Mouse (Mus musculus) embryonic facial prominence, embryonic 11.5 days (tissue): ENCODE measurements around the gene Gfpt2. TPM values are rescaled to one million over a fixed set of nuclear protein-coding genes. Genes with fewer than 3 reads are reported as not detected.
A peak's percentile ranks its signal among the peaks of the same experiment; 100 is the strongest.
"Not testable (repeated sequence)": the region's sequence is repeated elsewhere in the genome, so short reads cannot be mapped to it uniquely, and the experiment has no call there.

Experiments used
- ATAC-seq: fragments of 200-750 bp; cut with Nextera tagmentation; replicated peaks from 2 replicates; pipeline ENCODE4 v1.8.0; 2017; ENCODE audit warnings: low read depth; ENCODE audit not compliant: insufficient number of reproducible peaks, low FRiP score, low TSS enrichment
- DNase-seq: peaks from one replicate; pipeline ENCODE4 v3.0.0-alpha.2; 2015; ENCODE audit warnings: low spot score
- H3K27ac ChIP-seq: fragments of 300-500 bp; sonication (generic); replicated peaks from 2 replicates; pipeline ENCODE4 v1.5.1; 2014; ENCODE audit warnings: mild to moderate bottlenecking, low read depth, low read length, control low read depth
- H3K27me3 ChIP-seq: fragments of 300-500 bp; sonication (generic); 2 replicates; pipeline ENCODE4 v1.6.1; 2014; ENCODE audit warnings: mild to moderate bottlenecking, low read length, moderate library complexity, mixed read lengths; ENCODE audit not compliant: control insufficient read depth, insufficient read depth
- H3K36me3 ChIP-seq: fragments of 300-500 bp; sonication (generic); replicated peaks from 2 replicates; pipeline ENCODE4 v1.6.1; 2014; ENCODE audit warnings: low read depth, mild to moderate bottlenecking, low read length, moderate library complexity, mixed read lengths; ENCODE audit not compliant: control insufficient read depth, insufficient read depth
- H3K4me1 ChIP-seq: fragments of 300-500 bp; sonication (generic); 2 replicates; pipeline ENCODE4 v1.6.1; 2014; ENCODE audit warnings: low read length, mixed read lengths; ENCODE audit not compliant: control insufficient read depth, insufficient read depth
- H3K4me2 ChIP-seq: fragments of 300-500 bp; sonication (generic); 2 replicates; pipeline ENCODE4 v1.6.1; 2014; ENCODE audit warnings: low read depth, mild to moderate bottlenecking, control low read depth, low read length, moderate library complexity
- H3K4me3 ChIP-seq: fragments of 300-500 bp; sonication (generic); 2 replicates; pipeline ENCODE4 v1.5.1; 2014; ENCODE audit warnings: low read depth, low read length, control low read depth
- H3K9ac ChIP-seq: fragments of 300-500 bp; sonication (generic); replicated peaks from 2 replicates; pipeline ENCODE4 v1.6.1; 2014; ENCODE audit warnings: mild to moderate bottlenecking, control low read depth, low read length
- H3K9me3 ChIP-seq: fragments of 300-500 bp; sonication (generic); replicated peaks from 2 replicates; pipeline ENCODE4 v1.6.1; 2016; ENCODE audit warnings: mild to moderate bottlenecking, low read length, inconsistent platforms, mixed read lengths; ENCODE audit not compliant: control insufficient read depth
- WGBS: fragments of 180-500 bp; shearing (Covaris S2); extraction: QIAGEN DNeasy Blood & Tissue Kit; methylation state at CpG from one replicate; pipeline ENCODE4 v1.1.7; 2014; 5-methylcytosine and 5-hydroxymethylcytosine counted together
- polyA plus RNA-seq: library from polyadenylated mRNA; unstranded; fragments of >200 nt; fragmentation: Nextera tagmentation; extraction: Ambion mirVana; gene quantifications from 2 replicates; pipeline ENCODE4 v1.2.1, GENCODE M21; 2014

Gfpt2 gene
- polyA plus RNA-seq, 1 experiment from 2014 or later, result 28.1 TPM

DNA sequence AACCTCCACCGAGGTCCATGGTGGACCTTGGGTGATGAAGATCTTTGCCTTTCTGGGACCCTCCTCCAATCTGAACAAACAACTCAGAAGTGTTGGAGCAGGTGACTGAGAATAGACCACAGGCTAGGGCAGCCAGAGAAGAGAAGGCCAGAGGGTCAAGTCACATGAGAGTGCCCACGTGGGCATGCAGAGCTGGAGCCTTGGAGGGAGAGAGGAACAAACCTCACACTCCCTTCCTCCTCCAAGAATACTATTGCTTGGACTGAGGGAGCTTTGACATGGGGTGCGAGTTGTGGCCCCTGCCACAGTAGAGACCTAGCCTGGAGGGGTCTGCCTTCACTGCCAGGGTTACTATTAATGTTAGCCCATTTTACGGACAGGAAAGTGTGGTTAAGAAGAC, 30.0 kb upstream of the Gfpt2 start:
- Histone ChIP-seq H3K4me3 (no peak overlapping the region), H3K27ac (peak overlapping the region; percentile 53; the same call in 1 of the 2 replicates), H3K9me3 (no peaks in the 10 kb centered on the region), H3K4me2 (no peak overlapping the region), H3K4me1 (no peaks in the 10 kb centered on the region), H3K9ac (no peak overlapping the region), H3K27me3 (no peaks in the 10 kb centered on the region), H3K36me3 (no peaks in the 10 kb centered on the region)
- DNase-seq (peak; percentile 45), ATAC-seq (peak; percentile 44; the same call in 1 of the 2 replicates)
- WGBS, result 43% methylated on average over 4 of the region's 4 CpGs

DNA sequence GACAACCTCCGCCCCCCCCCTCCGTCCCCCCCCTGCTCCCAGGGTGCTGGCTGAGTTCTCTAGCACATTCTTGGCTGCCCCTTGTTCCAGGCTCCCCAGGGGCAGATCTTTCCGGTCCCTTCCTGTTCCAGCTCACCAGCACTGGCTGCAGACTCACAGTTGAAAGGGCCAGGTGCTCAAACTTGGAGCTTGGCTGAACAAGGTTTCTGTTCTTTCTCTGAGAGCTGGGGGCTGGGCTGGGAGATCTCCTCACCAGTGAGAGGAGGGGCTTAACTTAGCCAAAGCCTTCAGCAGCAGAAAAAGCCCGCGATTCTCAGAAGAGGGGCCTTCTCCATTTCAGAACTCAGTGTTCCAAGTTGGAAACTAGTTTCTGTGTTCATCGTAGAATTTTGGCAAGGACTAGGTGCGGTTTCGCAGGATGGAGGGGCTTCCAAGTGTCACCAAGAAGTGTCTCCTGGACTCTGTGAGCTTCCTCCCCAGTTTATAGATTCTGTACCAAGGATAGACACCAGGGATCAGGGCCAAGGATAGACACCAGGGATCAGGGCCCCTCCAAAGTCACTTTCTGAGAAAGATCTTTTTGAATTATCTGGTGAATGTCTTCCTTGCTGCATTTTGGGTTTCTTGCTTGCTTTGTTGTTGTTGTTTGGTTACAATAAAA, 29.2 kb upstream of the Gfpt2 start:
- Histone ChIP-seq H3K9me3 (no peaks in the 10 kb centered on the region), H3K9ac (no peak overlapping the region; the same call in 1 of the 2 replicates), H3K27ac (peak overlapping the region; percentile 53; the same call in 1 of the 2 replicates), H3K27me3 (no peaks in the 10 kb centered on the region), H3K4me2 (no peak overlapping the region), H3K4me3 (no peak overlapping the region), H3K36me3 (no peaks in the 10 kb centered on the region), H3K4me1 (no peaks in the 10 kb centered on the region)
- WGBS, result 23% methylated on average over 7 of the region's 8 CpGs
- ATAC-seq (peak; percentile 72; the same call in 1 of the 2 replicates), DNase-seq (peak; percentile 82)

DNA sequence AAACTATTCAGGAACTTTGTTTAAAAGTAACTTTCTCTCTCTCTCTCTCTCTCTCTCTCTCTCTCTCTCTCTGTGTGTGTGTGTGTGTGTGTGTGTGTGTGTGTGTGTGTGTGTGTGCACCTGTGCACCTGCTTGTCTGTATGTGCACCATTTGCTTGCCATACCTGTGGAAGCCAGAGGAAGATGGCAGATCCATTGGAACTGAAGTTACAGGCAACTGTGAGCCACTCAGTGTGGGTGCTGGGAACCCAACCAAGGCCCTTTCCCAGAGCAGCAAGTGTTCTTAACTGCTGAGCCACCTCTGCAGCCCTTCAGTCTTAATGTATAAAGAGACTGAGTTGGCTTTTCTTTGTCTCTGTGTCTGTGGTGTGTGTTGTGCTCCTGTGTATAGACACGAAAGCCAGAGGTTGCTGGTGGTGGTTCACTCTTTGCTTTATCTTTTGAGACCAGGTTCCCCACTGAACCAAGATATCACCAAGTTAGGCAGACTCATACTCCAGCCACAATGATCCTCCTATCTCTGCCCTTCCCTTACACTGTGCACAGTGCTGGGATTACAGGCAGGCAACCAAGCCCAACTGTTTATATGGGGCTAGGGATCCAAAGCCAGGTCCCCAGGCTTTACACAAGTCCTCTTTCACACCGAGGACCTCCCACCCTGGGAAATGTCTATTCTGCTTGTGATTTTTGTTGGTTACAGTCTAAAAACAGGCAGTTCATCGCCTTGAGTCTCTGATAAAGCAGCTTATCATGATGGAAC, 28.4 kb upstream of the Gfpt2 start:
- no peak overlapping the region for H3K27ac ChIP-seq
- 90% methylated on average over 3 of the region's 3 CpGs for WGBS

DNA sequence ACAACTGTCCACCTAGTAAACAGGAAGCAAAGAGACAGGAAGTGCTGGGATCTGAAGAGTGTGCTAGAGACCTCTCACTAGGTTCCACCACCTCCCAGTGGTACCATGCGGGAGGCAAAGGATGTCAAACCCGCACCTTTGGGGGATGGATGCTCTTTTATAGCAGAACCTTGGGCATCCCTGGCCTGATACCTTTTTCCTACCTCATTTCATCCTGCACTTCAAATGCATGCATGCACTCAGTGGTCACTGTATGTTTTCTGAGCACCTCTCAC, 27.9 kb upstream of the Gfpt2 start:
- WGBS, result 95% methylated on average over 2 of the region's 2 CpGs
- Histone ChIP-seq H3K4me1 (no peaks in the 10 kb centered on the region), H3K36me3 (no peaks in the 10 kb centered on the region), H3K4me3 (no peak overlapping the region), H3K4me2 (no peak overlapping the region), H3K27me3 (no peaks in the 10 kb centered on the region), H3K9ac (no peak overlapping the region), H3K27ac (no peak overlapping the region), H3K9me3 (no peaks in the 10 kb centered on the region)
- DNase-seq, result no peak
- ATAC-seq, result no peak

More for the DNA sequence above, 28.4 kb upstream of the Gfpt2 start:
- Histone ChIP-seq H3K4me1 (no peaks in the 10 kb centered on the region), H3K9ac (no peak overlapping the region), H3K9me3 (no peaks in the 10 kb centered on the region), H3K4me2 (no peak overlapping the region), H3K36me3 (no peaks in the 10 kb centered on the region), H3K27me3 (no peaks in the 10 kb centered on the region), H3K4me3 (no peak overlapping the region)
- DNase-seq (no peak), ATAC-seq (no peak)

DNA sequence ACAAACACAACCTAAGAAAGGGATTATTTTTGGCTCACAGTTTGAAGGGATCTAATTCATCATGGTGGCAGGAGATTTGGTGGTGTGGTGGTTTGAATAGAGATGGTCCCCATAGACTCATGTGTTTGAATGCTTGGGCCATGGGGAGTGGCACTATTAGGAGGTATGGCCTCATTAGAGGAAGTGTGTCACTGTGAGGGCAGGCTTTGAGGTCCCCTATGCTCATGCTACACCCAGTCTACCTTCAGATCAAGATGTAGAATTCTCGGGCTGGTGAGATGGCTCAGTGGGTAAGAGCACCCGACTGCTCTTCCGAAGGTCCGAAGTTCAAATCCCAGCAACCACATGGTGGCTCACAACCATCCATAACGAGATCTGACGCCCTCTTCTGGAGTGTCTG, 26.5 kb upstream of the Gfpt2 start:
- WGBS, result 91% methylated on average over 4 of the region's 6 CpGs
- not testable (repeated sequence) for H3K4me3 ChIP-seq, H3K4me2 ChIP-seq, H3K36me3 ChIP-seq, ATAC-seq, DNase-seq, H3K9ac ChIP-seq, H3K27ac ChIP-seq, H3K9me3 ChIP-seq, H3K27me3 ChIP-seq, H3K4me1 ChIP-seq

DNA sequence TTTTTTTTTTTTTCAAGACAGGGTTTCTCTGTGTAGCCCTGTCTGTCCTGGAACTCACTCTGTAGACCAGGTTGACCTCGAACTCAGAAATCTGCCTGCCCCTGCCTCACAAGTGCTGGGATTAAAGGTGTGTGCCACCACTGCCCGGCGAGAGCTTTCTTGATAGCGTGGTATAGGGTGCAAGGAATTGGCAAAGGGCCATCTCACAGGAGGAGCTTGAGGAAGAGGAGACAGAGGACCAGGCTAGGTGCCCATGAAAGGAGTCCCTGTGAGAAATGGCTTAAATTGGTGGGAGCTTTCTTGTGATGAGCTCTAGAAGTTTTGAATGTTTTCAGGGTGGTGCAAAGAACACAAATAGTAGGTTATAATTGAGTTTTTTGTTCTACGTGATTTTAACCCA, 25.2 kb upstream of the Gfpt2 start:
- Histone ChIP-seq H3K27ac (no peak overlapping the region), H3K36me3 (no peaks in the 10 kb centered on the region), H3K9ac (no peak overlapping the region), H3K4me2 (no peak overlapping the region), H3K27me3 (no peaks in the 10 kb centered on the region), H3K4me1 (no peaks in the 10 kb centered on the region), H3K9me3 (no peaks in the 10 kb centered on the region), H3K4me3 (no peak overlapping the region)
- no peak for ATAC-seq
- 85% methylated on average over 5 of the region's 5 CpGs for WGBS
- no peak for DNase-seq

DNA sequence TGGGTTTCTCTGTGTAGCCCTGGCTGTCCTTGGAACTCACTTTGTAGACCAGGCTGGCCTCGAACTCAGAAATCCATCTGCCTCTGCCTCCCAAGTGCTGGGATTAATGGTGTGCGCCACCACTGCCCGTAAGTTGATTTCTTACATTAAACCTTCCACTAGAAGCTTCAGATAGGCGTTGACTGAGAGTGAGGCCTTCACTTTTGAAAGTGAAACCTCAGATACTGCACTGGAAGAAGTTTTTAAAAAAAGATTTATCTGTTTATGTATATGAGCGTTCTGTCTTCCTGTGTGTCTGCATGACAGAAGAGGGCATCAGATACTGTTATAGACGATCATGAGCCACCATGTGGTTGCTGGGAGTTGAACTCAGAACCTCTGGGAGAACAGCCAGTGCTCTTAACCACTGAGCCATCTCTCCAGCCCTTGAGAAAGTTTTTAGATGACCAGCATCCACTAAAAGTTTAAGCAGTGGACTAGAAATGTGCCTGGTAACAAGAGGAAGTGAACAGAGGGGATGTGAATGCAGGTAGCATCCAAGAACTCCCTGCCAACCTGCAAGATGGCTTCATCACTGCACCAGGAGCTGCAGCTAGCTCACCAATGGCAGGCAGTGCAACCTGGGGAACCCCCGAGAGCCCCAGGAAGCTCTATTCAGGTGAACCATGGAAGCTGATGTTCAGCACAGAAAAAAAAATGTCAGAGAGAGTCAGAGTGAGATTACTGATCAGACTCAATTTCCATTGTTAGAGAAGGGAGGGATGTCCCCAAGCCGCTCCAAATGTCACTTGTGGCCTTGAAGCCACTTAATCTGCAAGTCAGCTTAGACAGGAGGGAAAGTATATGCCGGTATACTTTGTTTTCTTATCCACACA, 23.1 kb upstream of the Gfpt2 start:
- WGBS, result 84% methylated on average over 9 of the region's 9 CpGs
- ATAC-seq, result no peak

DNA sequence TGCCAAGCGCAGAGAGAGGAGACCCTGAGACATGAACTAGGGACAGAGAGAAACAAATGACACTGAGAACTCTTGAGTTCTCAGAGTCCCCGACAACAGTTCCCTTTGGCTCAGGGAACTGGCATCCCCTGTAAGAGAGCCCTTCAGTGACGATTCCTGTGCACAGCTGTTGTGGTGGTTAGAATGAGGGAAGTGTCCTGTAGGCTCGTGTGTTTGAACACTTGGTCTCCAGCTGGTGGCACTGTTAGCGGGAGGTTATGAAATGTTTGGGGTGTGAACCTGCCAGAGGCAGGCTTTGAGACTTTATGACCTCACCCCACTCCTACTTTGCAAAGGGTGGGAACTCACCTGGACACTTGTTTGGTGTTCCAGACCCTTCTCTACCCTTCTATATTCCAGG, 21.7 kb upstream of the Gfpt2 start:
- Histone ChIP-seq H3K36me3 (no peaks in the 10 kb centered on the region), H3K27ac (no peak overlapping the region), H3K4me3 (no peak overlapping the region), H3K4me1 (no peaks in the 10 kb centered on the region), H3K9me3 (no peaks in the 10 kb centered on the region), H3K9ac (no peak overlapping the region), H3K27me3 (no peaks in the 10 kb centered on the region), H3K4me2 (no peak overlapping the region)
- DNase-seq, result no peak
- no peak for ATAC-seq
- 68% methylated on average over 5 of the region's 5 CpGs for whole genome bisulfite sequencing

More for the DNA sequence above, 23.1 kb upstream of the Gfpt2 start:
- Histone ChIP-seq H3K4me2 (no peak overlapping the region), H3K27ac (no peak overlapping the region), H3K4me1 (no peaks in the 10 kb centered on the region), H3K9ac (no peak overlapping the region), H3K4me3 (no peak overlapping the region), H3K9me3 (no peaks in the 10 kb centered on the region), H3K27me3 (no peaks in the 10 kb centered on the region), H3K36me3 (no peaks in the 10 kb centered on the region)
- no peak for DNase-seq
